Mouse (Mus musculus) neural tube, embryonic 11.5 days (tissue): ENCODE results near the gene Nccrp1. TPM values are rescaled to one million over a fixed set of nuclear protein-coding genes. Genes with fewer than 3 reads are reported as not detected.
"Not testable (repeated sequence)": the region's sequence is repeated elsewhere in the genome, so short reads cannot be mapped to it uniquely, and the experiment has no call there.

Source experiments
- ATAC-seq: fragments of 200-750 bp; cut with Nextera tagmentation; 2 replicates; pipeline ENCODE4 v1.8.0; 2017; ENCODE audit warnings: moderate number of reproducible peaks, mild to moderate bottlenecking, moderate TSS enrichment, moderate library complexity; ENCODE audit not compliant: insufficient read depth, low FRiP score, low TSS enrichment
- DNase-seq: peaks from one replicate; pipeline ENCODE4 v3.0.0-alpha.2; 2015; ENCODE audit warnings: low spot score
- H3K27ac ChIP-seq: fragments of 300-500 bp; sonication (generic); 2 replicates; pipeline ENCODE4 v1.5.1; 2014; ENCODE audit warnings: low read depth, mild to moderate bottlenecking, low read length
- H3K27me3 ChIP-seq: fragments of 300-500 bp; sonication (generic); 2 replicates; pipeline ENCODE4 v1.6.1; 2014; ENCODE audit warnings: mild to moderate bottlenecking, low read length, mixed read lengths; ENCODE audit not compliant: control insufficient read depth, insufficient read depth
- H3K36me3 ChIP-seq: fragments of 300-500 bp; sonication (generic); 2 replicates; pipeline ENCODE4 v1.6.1; 2014; ENCODE audit warnings: mild to moderate bottlenecking, low read length, moderate library complexity, mixed read lengths; ENCODE audit not compliant: control insufficient read depth, insufficient read depth
- H3K4me1 ChIP-seq: fragments of 300-500 bp; sonication (generic); 2 replicates; pipeline ENCODE4 v1.6.1; 2014; ENCODE audit warnings: low read length, mixed read lengths; ENCODE audit not compliant: control insufficient read depth, insufficient read depth
- H3K4me2 ChIP-seq: fragments of 300-500 bp; sonication (generic); 2 replicates; pipeline ENCODE4 v1.6.1; 2014; ENCODE audit warnings: low read depth, mild to moderate bottlenecking, moderate library complexity
- H3K4me3 ChIP-seq: fragments of 300-500 bp; sonication (generic); 2 replicates; pipeline ENCODE4 v1.5.1; 2014; ENCODE audit warnings: low read depth, low read length
- H3K9ac ChIP-seq: fragments of 300-500 bp; sonication (generic); 2 replicates; pipeline ENCODE4 v1.6.1; 2014; ENCODE audit warnings: mild to moderate bottlenecking, low read length
- H3K9me3 ChIP-seq: fragments of 300-500 bp; sonication (generic); 2 replicates; pipeline ENCODE4 v1.6.1; 2016; ENCODE audit warnings: low read length; ENCODE audit not compliant: control insufficient read depth
- WGBS: fragments of 180-500 bp; shearing (Covaris S2); extraction: QIAGEN DNeasy Blood & Tissue Kit; methylation state at CpG from one replicate; pipeline ENCODE4 v1.1.7; 2014; 5-methylcytosine and 5-hydroxymethylcytosine counted together
- polyA plus RNA-seq: library from polyadenylated mRNA; unstranded; fragments of >200 nt; fragmentation: Nextera tagmentation; extraction: Ambion mirVana; gene quantifications from 2 replicates; pipeline ENCODE4 v1.2.1, GENCODE M21; 2014

Gene Nccrp1
- polyA plus RNA-seq, 1 experiment from 2014 or later, result 0.15 TPM

GRCm38 (mm10) chr7:28545891-28546210 lies 1.2 kb downstream of the Nccrp1 start:
- no peak for DNase-seq
- H3K27me3 ChIP-seq, result peaks cover 27% of the 10 kb centered on the region
- H3K4me3 ChIP-seq, result no peak overlapping the region
- ATAC-seq, result no peak
- 42% methylated on average over 7 of the region's 7 CpGs for WGBS
- no peaks in the 10 kb centered on the region for H3K9me3 ChIP-seq
- H3K27ac ChIP-seq, result no peak overlapping the region
- H3K9ac ChIP-seq, result no peak overlapping the region
- peaks cover 3% of the 10 kb centered on the region; the same call in 1 of the 2 replicates for H3K4me1 ChIP-seq
- no peak overlapping the region for H3K4me2 ChIP-seq
- H3K36me3 ChIP-seq, result no peaks in the 10 kb centered on the region

- DNase-seq (peak; percentile 26), ATAC-seq (0 out of 2 replicates have a peak, but pooled peaks have one; percentile 31)
- Histone ChIP-seq H3K4me3 (no peak overlapping the region), H3K4me2 (no peak overlapping the region), H3K4me1 (peaks cover 3% of the 10 kb centered on the region; the same call in 1 of the 2 replicates), H3K36me3 (no peaks in the 10 kb centered on the region), H3K27ac (no peak overlapping the region), H3K27me3 (peaks cover 27% of the 10 kb centered on the region), H3K9ac (no peak overlapping the region), H3K9me3 (no peaks in the 10 kb centered on the region)
- 22% methylated on average over 14 of the region's 14 CpGs for WGBS
Measured at GRCm38 (mm10) chr7:28545048-28545890, 1.8 kb downstream of the Nccrp1 start.

GRCm38 (mm10) chr7:28544051-28544601 lies 2.9 kb downstream of the Nccrp1 start:
- Histone ChIP-seq H3K4me1 (peaks cover 3% of the 10 kb centered on the region; the same call in 1 of the 2 replicates), H3K9me3 (no peaks in the 10 kb centered on the region), H3K9ac (no peak overlapping the region; the same call in 1 of the 2 replicates), H3K27ac (no peak overlapping the region), H3K36me3 (no peaks in the 10 kb centered on the region), H3K27me3 (peaks cover 27% of the 10 kb centered on the region), H3K4me2 (peak overlapping the region; percentile 31), H3K4me3 (peak overlapping the region; percentile 23; the same call in 1 of the 2 replicates)
- ATAC-seq (no peak), DNase-seq (peak; percentile 26)
- WGBS, result 2% methylated on average over 25 of the region's 27 CpGs

GRCm38 (mm10) chr7:28540526-28540925 lies 6.5 kb downstream of the Nccrp1 start, which contains the start of gene Sycn:
TSS of gene Sycn (plus strand) at chr7:28540885.
- 78% methylated on average over 4 of the region's 4 CpGs for WGBS
- Histone ChIP-seq H3K27ac (no peak within 1 kb of the TSS), H3K4me3 (no peak within 1 kb of the TSS), H3K9ac (no peak within 1 kb of the TSS), H3K36me3 (no peaks in the 10 kb centered on the region), H3K4me1 (no peaks in the 10 kb centered on the region), H3K27me3 (peaks cover 9% of the 10 kb centered on the region; the same call in 1 of the 2 replicates), H3K4me2 (no peak within 1 kb of the TSS), H3K9me3 (no peaks in the 10 kb centered on the region)
- ATAC-seq (no peak), DNase-seq (no peak)

- not testable (repeated sequence) for ATAC-seq, H3K4me3 ChIP-seq
- WGBS, result 87% methylated on average over 6 of the region's 6 CpGs
Measured at GRCm38 (mm10) chr7:28538886-28539285, 8.2 kb downstream of the Nccrp1 start.

GRCm38 (mm10) chr7:28532005-28532404 lies 15.0 kb downstream of the Nccrp1 start:
- WGBS, result 72% methylated on average over 8 of the region's 8 CpGs
- no peaks in the 10 kb centered on the region for H3K36me3 ChIP-seq
- H3K4me1 ChIP-seq, result no peaks in the 10 kb centered on the region
- H3K4me3 ChIP-seq, result no peak overlapping the region
- ATAC-seq (no peak), DNase-seq (no peak)
- no peaks in the 10 kb centered on the region for H3K9me3 ChIP-seq
- H3K9ac ChIP-seq, result no peak overlapping the region
- H3K4me2 ChIP-seq, result no peak overlapping the region
- no peak overlapping the region for H3K27ac ChIP-seq
- no peaks in the 10 kb centered on the region for H3K27me3 ChIP-seq

More at GRCm38 (mm10) chr7:28538886-28539285, 8.2 kb downstream of the Nccrp1 start:
- H3K27me3 ChIP-seq, H3K27ac ChIP-seq, H3K4me1 ChIP-seq, H3K9me3 ChIP-seq, H3K4me2 ChIP-seq, H3K36me3 ChIP-seq, DNase-seq, H3K9ac ChIP-seq: not testable (repeated sequence)

GRCm38 (mm10) chr7:28527922-28528719 lies 18.9 kb downstream of the Nccrp1 start:
- no peaks in the 10 kb centered on the region for H3K27me3 ChIP-seq
- no peak overlapping the region for H3K9ac ChIP-seq
- ATAC-seq, result no peak
- H3K4me3 ChIP-seq, result no peak overlapping the region
- no peak overlapping the region for H3K4me2 ChIP-seq
- no peaks in the 10 kb centered on the region for H3K36me3 ChIP-seq
- H3K4me1 ChIP-seq, result no peaks in the 10 kb centered on the region
- H3K27ac ChIP-seq, result no peak overlapping the region
- WGBS, result 6% methylated on average over 19 of the region's 19 CpGs
- peak; percentile 83 for DNase-seq
- no peaks in the 10 kb centered on the region for H3K9me3 ChIP-seq

- H3K9me3 ChIP-seq, ATAC-seq, DNase-seq, H3K36me3 ChIP-seq, H3K27ac ChIP-seq, H3K27me3 ChIP-seq, H3K4me1 ChIP-seq, H3K4me2 ChIP-seq, H3K4me3 ChIP-seq, H3K9ac ChIP-seq: not testable (repeated sequence)
- WGBS, result 75% methylated on average over 5 of the region's 6 CpGs
Measured at GRCm38 (mm10) chr7:28522536-28522935, 24.5 kb downstream of the Nccrp1 start, which contains the start of gene Ifnl3. TSS of gene Ifnl3 (plus strand) at chr7:28522836.
